Mouse (Mus musculus) kidney, adult 11 months (tissue): Measurements from ENCODE around the gene Zfp105.

Experiments used
- DNase-seq: peaks from one replicate; pipeline ENCODE4 v3.0.0; 2022

Zfp105 gene

GRCm38 (mm10) chr9:122922936-122923381, at the start of gene Zfp105:
Zfp105 (plus strand) TSS chr9:122923072.
- peak; percentile 58 for DNase-seq

DNA sequence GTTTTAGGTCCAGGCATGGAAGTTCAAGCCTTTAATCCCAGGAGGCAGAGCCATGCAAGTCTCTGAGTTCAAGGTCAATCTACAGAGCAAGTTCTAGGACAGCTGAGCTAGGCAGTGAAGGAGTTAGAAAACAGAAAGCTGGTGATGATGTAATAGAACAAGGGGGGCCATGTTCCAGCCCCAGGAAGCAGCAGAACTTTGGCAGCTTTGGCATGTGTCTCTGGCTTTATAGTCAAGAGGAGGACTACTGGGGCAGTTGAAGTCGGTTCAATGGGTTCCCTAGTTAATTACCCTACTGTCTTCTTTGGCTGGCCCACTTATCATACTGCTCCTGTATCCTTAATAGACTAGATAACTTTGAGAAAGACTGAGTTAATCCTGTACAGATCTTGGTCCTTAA, 48.2 kb upstream of the Zfp105 start:
- DNase-seq = no peak

- DNase-seq = no peak
Observed at GRCm38 (mm10) chr9:122875145-122875544, 47.7 kb upstream of the Zfp105 start.

DNA sequence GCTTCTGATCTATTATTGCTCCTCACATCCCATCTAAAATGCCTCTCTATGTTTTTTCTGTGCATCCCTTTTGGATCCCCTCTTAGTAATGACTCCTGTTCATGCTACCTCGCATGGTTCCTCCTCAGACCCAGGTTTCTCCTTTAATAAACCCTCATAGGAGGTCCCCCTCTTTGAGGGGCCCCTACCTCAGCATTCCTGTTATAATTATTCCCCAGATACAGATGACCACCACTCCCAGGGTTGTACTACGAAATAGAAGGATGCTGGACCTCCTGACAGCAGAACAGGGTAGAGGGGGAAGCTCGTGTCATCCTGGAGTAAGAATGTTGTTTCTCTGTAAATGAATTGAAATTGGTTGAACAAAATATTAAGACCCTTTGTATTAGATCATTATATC, 37.5 kb upstream of the Zfp105 start, which contains the start of gene Zkscan7:
Gene Zkscan7, plus strand, starts transcription at position 301 of the 400 bp plus-strand sequence.
- DNase-seq = no peak

- peak; percentile 67 for DNase-seq
Observed at GRCm38 (mm10) chr9:122886372-122887179, 36.3 kb upstream of the Zfp105 start.

DNA sequence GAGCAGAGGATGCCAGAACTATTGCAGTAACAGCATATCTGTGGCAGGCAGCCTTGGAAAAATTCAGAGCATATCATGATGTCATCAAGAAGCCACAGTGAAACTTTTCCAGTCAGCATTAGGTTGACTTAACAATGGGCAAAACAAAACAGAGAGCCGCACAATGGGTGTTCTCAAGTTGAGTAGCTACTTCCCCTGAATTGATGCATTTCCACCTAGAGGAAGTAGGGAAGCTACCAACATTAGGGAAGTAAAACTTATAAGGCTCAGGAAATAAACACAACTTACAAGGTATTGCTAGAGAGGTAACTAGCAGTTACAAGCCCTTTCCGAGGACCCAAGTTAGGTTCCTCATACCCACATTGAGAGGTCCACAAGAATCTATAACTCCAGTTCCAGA, 21.8 kb upstream of the Zfp105 start:
- no peak for DNase-seq

DNA sequence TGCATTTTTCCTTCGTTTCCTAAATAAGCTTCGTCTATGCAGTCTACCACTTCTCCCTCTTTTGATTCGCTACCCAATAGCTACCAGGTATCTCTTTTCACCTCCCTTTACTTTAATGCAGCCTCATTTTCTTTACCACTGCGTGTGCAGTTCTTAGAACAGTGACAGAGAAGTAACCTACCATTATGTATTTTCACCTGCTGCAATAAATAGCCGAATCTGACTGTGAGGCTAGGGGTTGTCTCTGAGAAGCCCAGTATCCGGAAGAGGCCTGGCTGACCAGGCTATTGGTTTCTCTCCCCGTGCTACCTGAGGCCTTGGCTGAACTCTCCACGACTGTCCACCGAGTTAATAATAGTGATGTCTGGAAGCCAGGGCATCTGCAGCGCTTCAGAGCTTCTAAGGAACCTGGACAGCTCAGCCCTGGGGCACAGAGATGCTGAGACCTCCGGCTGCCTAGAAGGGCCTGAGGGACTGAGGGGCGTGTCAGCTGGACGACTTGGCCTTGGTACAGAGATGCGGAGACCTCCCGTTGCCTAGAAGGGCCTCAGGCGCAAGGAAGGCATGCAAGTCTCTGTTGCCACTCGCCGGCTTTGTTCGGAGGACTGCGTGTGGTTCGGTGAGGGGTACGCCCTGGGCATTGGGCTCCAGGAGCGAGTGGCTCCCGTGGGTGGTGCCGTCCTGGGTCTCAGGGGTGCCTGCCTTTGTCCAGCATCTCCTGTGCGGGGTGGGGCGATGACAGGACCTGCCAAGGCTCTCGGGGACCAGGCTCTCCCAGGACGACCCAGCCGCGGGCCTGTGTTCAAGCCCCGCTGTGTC, 19.9 kb upstream of the Zfp105 start:
- DNase-seq = peak; percentile 41

DNA sequence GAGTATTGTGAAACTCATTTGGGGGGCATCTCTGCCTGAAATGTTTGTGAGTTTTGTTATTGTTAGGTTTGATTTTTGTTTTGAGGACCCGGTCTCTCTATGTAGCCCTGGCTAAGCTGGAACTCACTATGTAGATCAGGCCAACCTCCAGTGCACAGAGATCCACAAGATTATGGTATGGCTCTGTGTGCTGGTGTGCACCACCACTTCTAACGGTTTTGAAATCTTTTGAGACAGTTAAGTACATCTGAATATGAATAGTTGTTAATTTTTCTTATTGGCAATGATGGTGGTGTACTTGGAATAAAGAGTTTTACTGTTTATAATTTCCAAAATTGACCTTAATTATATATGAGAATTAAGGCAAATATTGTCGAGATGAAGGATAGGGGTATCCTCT, 436 bp upstream of the Zfp105 start:
- no peak for DNase-seq

DNA sequence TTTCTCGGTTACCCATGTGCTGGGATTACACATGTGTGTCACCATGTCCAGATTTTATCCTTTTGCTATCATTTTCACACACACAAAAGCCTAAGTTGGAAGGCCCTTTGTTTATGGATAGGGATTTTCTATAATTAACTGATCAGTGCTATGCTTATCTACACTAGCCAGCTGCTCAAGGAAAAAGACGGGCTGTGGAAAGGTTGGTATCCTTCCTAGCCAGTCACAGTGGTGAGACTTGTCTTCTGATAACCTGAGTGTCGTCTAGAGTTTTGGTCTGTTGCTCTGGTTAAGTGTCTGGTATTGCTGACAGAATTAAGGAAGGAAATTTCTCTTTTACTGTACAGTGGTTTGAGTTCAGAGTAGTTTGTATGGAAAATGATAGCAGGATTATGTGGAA, 6.0 kb downstream of the Zfp105 start:
- DNase-seq = no peak

DNA sequence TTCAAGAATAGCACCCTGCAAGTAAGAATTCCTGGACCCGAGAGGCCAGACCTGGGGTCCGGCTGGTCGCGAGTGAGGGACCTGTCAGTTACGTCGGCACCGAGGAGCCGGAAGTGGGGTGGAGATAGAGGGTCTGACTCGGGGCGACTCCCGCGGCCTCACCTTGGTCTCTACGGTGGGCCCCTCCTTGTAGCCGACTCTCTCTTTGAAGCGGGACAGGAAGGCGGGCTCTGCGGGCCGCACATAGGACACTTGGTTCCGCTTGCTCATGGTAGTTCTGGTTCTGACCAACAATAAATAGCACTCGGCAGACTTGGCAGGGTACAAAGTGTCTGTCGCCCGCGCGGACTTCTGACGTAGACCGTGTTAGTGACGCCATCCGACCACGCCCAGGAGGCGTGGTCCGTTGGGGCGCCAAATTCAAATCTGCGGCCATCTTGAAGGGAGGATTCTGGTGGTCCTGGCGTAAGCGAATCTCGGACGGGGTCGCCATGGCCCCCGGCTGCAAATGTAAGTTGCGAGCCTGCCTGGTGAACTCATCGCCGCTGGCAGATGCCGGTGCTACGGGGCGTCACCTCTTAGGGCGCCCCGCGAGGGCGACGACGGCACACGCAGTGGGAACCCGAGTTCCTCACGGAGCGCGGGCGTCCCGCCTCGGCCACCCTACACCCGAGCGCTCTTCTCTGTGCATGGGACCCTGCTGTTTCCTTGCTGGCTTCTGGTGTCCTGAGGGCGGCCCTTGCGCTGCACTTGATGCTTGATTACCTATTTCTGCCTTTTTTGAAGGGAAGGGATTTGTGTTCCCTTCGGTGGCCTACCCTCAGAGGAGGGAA, 28.0 kb downstream of the Zfp105 start, which contains the start of the genes 1110059G10Rik and Kif15:
Gene 1110059G10Rik, minus strand, starts transcription at position 358 of the 833 bp plus-strand sequence.
Gene Kif15, plus strand, starts transcription at position 404 of the 833 bp plus-strand sequence.
- peak; percentile 86 for DNase-seq
